Mouse (Mus musculus) lung, embryonic 15.5 days (tissue): ENCODE measurements around the gene Myh14. TPM values are rescaled to one million over a fixed set of nuclear protein-coding genes. Genes with fewer than 3 reads are reported as not detected.

Source experiments
- ATAC-seq: fragments of 200-750 bp; cut with Nextera tagmentation; 2 replicates; pipeline ENCODE4 v1.8.0; 2017; ENCODE audit warnings: moderate number of reproducible peaks, borderline replicate concordance; ENCODE audit not compliant: low FRiP score, low TSS enrichment; ENCODE audit errors: extremely low read depth
- H3K27ac ChIP-seq: fragments of 300-500 bp; sonication (generic); 2 replicates; pipeline ENCODE4 v1.5.1; 2015; ENCODE audit warnings: moderate library complexity, mild to moderate bottlenecking, inconsistent platforms
- H3K27me3 ChIP-seq: fragments of 300-500 bp; sonication (generic); 2 replicates; pipeline ENCODE4 v1.6.1; 2015; ENCODE audit warnings: inconsistent platforms
- H3K36me3 ChIP-seq: fragments of 300-500 bp; sonication (generic); 2 replicates; pipeline ENCODE4 v1.6.1; 2015; ENCODE audit warnings: inconsistent platforms
- H3K4me1 ChIP-seq: fragments of 300-500 bp; sonication (generic); 2 replicates; pipeline ENCODE4 v1.6.1; 2015; ENCODE audit warnings: inconsistent platforms
- H3K4me2 ChIP-seq: fragments of 300-500 bp; sonication (generic); 2 replicates; pipeline ENCODE4 v1.6.1; 2015; ENCODE audit warnings: inconsistent platforms, mild to moderate bottlenecking, moderate library complexity
- H3K4me3 ChIP-seq: fragments of 300-500 bp; sonication (generic); 2 replicates; pipeline ENCODE4 v1.5.1; 2015; ENCODE audit warnings: mild to moderate bottlenecking, inconsistent platforms
- H3K9ac ChIP-seq: fragments of 300-500 bp; sonication (generic); 2 replicates; pipeline ENCODE4 v1.6.1; 2015; ENCODE audit warnings: inconsistent platforms
- H3K9me3 ChIP-seq: fragments of 300-500 bp; sonication (generic); 2 replicates; pipeline ENCODE4 v1.6.1; 2016; ENCODE audit warnings: inconsistent platforms
- WGBS: fragments of 180-500 bp; shearing (Covaris S2); methylation state at CpG from one replicate; pipeline ENCODE4 v1.1.7; 2015; 5-methylcytosine and 5-hydroxymethylcytosine counted together
- polyA plus RNA-seq: library from polyadenylated mRNA; unstranded; fragments of >200 nt; fragmentation: Nextera tagmentation; extraction: Ambion mirVana; gene quantifications from 2 replicates; pipeline ENCODE4 v1.2.1, GENCODE M21; 2015

The Myh14 gene
- polyA plus RNA-seq, 1 experiment from 2014 or later = 47.8 TPM

- H3K27ac ChIP-seq = no peak overlapping the region
- H3K4me1 ChIP-seq = no peaks in the 10 kb centered on the region
- H3K27me3 ChIP-seq = no peaks in the 10 kb centered on the region
- 75% methylated on average over 6 of the region's 6 CpGs for WGBS
- no peak for ATAC-seq
- H3K9ac ChIP-seq = no peak overlapping the region
- no peaks in the 10 kb centered on the region for H3K9me3 ChIP-seq
- H3K4me2 ChIP-seq = no peak overlapping the region
- H3K4me3 ChIP-seq = no peak overlapping the region
- no peaks in the 10 kb centered on the region for H3K36me3 ChIP-seq
These were observed 99.7 kb downstream of the Myh14 start for GRCm38 (mm10) chr7:44570989-44571388.

- Histone ChIP-seq H3K27me3 (no peaks in the 10 kb centered on the region), H3K9ac (no peak overlapping the region), H3K4me3 (no peak overlapping the region), H3K4me1 (no peaks in the 10 kb centered on the region), H3K4me2 (no peak overlapping the region), H3K9me3 (no peaks in the 10 kb centered on the region), H3K36me3 (no peaks in the 10 kb centered on the region), H3K27ac (no peak overlapping the region)
- ATAC-seq = no peak
- WGBS = 35% methylated on average over 9 of the region's 9 CpGs
These were observed 101.8 kb downstream of the Myh14 start for GRCm38 (mm10) chr7:44568803-44569202.

- H3K9ac ChIP-seq = no peak overlapping the region
- H3K27ac ChIP-seq = no peak overlapping the region
- no peaks in the 10 kb centered on the region for H3K36me3 ChIP-seq
- H3K4me2 ChIP-seq = no peak overlapping the region
- no peak overlapping the region for H3K4me3 ChIP-seq
- no peak for ATAC-seq
- H3K4me1 ChIP-seq = no peaks in the 10 kb centered on the region
- no peaks in the 10 kb centered on the region for H3K9me3 ChIP-seq
- 59% methylated on average over 6 of the region's 6 CpGs for WGBS
- H3K27me3 ChIP-seq = no peaks in the 10 kb centered on the region
These were observed 105.2 kb downstream of the Myh14 start for GRCm38 (mm10) chr7:44565414-44565813.

GRCm38 (mm10) chr7:44564486-44564885 is 106.2 kb downstream of the Myh14 start:
- no peak for ATAC-seq
- WGBS = 81% methylated on average over 10 of the region's 10 CpGs
- Histone ChIP-seq H3K27me3 (no peaks in the 10 kb centered on the region), H3K4me3 (no peak overlapping the region), H3K36me3 (no peaks in the 10 kb centered on the region), H3K27ac (no peak overlapping the region), H3K9ac (no peak overlapping the region), H3K4me2 (no peak overlapping the region), H3K4me1 (no peaks in the 10 kb centered on the region), H3K9me3 (no peaks in the 10 kb centered on the region)

GRCm38 (mm10) chr7:44563284-44563683 is 107.4 kb downstream of the Myh14 start:
- Histone ChIP-seq H3K27ac (no peak overlapping the region), H3K9me3 (no peaks in the 10 kb centered on the region), H3K36me3 (no peaks in the 10 kb centered on the region), H3K4me2 (no peak overlapping the region), H3K9ac (no peak overlapping the region), H3K27me3 (no peaks in the 10 kb centered on the region), H3K4me1 (no peaks in the 10 kb centered on the region), H3K4me3 (no peak overlapping the region)
- 34% methylated on average over 8 of the region's 8 CpGs for WGBS
- ATAC-seq = no peak

GRCm38 (mm10) chr7:44560435-44561400 is 109.9 kb downstream of the Myh14 start:
- no peaks in the 10 kb centered on the region for H3K27me3 ChIP-seq
- H3K4me1 ChIP-seq = no peaks in the 10 kb centered on the region
- H3K9ac ChIP-seq = no peak overlapping the region
- WGBS = 51% methylated on average over 18 of the region's 18 CpGs
- peak; percentile 35; the same call in 1 of the 2 replicates for ATAC-seq
- H3K4me3 ChIP-seq = no peak overlapping the region
- H3K36me3 ChIP-seq = no peaks in the 10 kb centered on the region
- H3K27ac ChIP-seq = no peak overlapping the region
- no peak overlapping the region for H3K4me2 ChIP-seq
- no peaks in the 10 kb centered on the region for H3K9me3 ChIP-seq

- Histone ChIP-seq H3K27me3 (no peaks in the 10 kb centered on the region), H3K27ac (no peak overlapping the region), H3K9ac (no peak overlapping the region), H3K4me1 (peaks cover 6% of the 10 kb centered on the region; the same call in 1 of the 2 replicates), H3K4me2 (no peak overlapping the region), H3K4me3 (no peak overlapping the region), H3K9me3 (no peaks in the 10 kb centered on the region), H3K36me3 (no peaks in the 10 kb centered on the region)
- ATAC-seq = no peak
- 50% methylated on average over 2 of the region's 2 CpGs for WGBS
These were observed 113.0 kb downstream of the Myh14 start for GRCm38 (mm10) chr7:44557629-44558028.

Other genes with a start within 250 kb of the Myh14 start
- 0.88 and 0.98 TPM in 2 replicates for gene Lrrc4b, start 241.8 kb downstream of the Myh14 start, polyA plus RNA-seq
- 0.62 and 0.88 TPM in 2 replicates for gene Aspdh, start 205.5 kb downstream of the Myh14 start, polyA plus RNA-seq
- 109 and 111 TPM in 2 replicates for gene Josd2, start 202.9 kb downstream of the Myh14 start, polyA plus RNA-seq
- 107 and 108 TPM in 2 replicates for gene Emc10, start 174.3 kb downstream of the Myh14 start, polyA plus RNA-seq
- gene Fam71e1, start 174.3 kb downstream of the Myh14 start, polyA plus RNA-seq = 9.1 and 11.1 TPM in 2 replicates
- gene Mybpc2, start 146.2 kb downstream of the Myh14 start, polyA plus RNA-seq = 0.45 and 0.65 TPM in 2 replicates
- gene Spib, start 138.8 kb downstream of the Myh14 start, polyA plus RNA-seq = 0.77 and 2.0 TPM in 2 replicates
- 108 and 112 TPM in 2 replicates for gene Pold1, start 122.0 kb downstream of the Myh14 start, polyA plus RNA-seq
- gene Nr1h2, start 116.9 kb downstream of the Myh14 start, polyA plus RNA-seq = 68.4 and 75.3 TPM in 2 replicates
- gene Napsa, start 98.5 kb downstream of the Myh14 start, polyA plus RNA-seq = 30.9 and 42.2 TPM in 2 replicates
- 1.5 and 2.1 TPM in 2 replicates for gene Kcnc3, start 80.2 kb downstream of the Myh14 start, polyA plus RNA-seq
- gene Izumo2, start 37.9 kb upstream of the Myh14 start, polyA plus RNA-seq = not detected in 2 replicates
- 40.6 and 46.1 TPM in 2 replicates for gene Vrk3, start 77.6 kb upstream of the Myh14 start, polyA plus RNA-seq
- 2.1 and 2.2 TPM in 2 replicates for gene Zfp473, start 80.2 kb upstream of the Myh14 start, polyA plus RNA-seq
- 95.6 and 97.7 TPM in 2 replicates for gene Nup62, start 145.2 kb upstream of the Myh14 start, polyA plus RNA-seq
- 0.63 and 1.7 TPM in 2 replicates for gene Il4i1, start 145.5 kb upstream of the Myh14 start, polyA plus RNA-seq
- gene Atf5, start 145.8 kb upstream of the Myh14 start, polyA plus RNA-seq = 4.9 and 5.0 TPM in 2 replicates
- gene Akt1s1, start 178.1 kb upstream of the Myh14 start, polyA plus RNA-seq = 109 and 111 TPM in 2 replicates
- gene Tbc1d17, start 178.2 kb upstream of the Myh14 start, polyA plus RNA-seq = 71.3 and 74.4 TPM in 2 replicates
- gene Pnkp, start 186.3 kb upstream of the Myh14 start, polyA plus RNA-seq = 37.6 and 37.9 TPM in 2 replicates
- gene Ptov1, start 198.9 kb upstream of the Myh14 start, polyA plus RNA-seq = 371 and 398 TPM in 2 replicates
- gene Med25, start 221.9 kb upstream of the Myh14 start, polyA plus RNA-seq = 93.5 and 97.7 TPM in 2 replicates
- gene Fuz, start 225.2 kb upstream of the Myh14 start, polyA plus RNA-seq = 21.0 and 24.0 TPM in 2 replicates